Mouse (Mus musculus) adrenal gland (tissue): ENCODE results near the gene Nepro.

Experiments
- intact Hi-C: fragments of 180-260 bp; cut with DNase I; formaldehyde crosslinking; loops from one replicate; pipeline ENCODE4 v1.15.1; 2025

Nepro gene

DNA sequence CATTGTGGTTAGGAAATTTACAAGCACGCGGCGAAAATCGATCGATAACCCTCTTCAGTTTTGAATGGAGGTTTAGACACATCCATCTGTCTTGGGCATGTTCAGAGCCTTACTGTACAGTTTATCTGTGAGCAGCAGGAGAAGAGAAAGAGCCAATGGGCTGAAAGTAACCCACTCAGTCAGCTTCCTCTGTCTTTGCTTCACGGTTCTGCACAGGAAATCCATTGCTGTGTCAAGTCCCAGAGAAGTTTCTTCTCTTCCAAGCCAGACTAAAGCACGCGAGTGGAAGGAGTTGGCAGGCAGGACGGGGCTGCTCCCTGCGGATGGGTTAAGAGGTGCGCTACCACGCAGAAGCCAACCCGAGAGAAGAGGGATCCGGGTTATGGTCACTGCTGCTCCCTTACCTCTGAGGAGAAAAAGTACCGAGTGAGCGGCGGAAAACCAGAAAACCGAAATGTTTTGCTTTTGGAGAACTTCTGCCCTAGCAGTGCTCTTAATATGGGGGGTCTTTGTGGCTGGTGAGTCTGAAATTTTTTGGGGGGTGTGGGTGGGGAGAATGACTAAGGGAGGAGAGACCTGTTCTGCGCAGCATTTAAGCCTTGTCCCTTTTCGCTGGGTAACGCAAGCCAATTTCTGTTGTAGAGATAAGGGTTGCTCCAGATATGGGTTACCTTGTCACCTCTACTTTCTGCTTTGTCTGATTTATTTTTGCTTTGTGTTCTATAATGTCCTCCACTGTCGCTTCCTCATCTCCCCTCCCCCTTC, 41.6 kb downstream of the Nepro start, which contains the start of gene Cd200r1:
Gene Cd200r1, plus strand, starts transcription at position 182 of the 765 bp plus-strand sequence.
- intact Hi-C loops, result loop anchor here (5.0 to 10.0 kb wide), 2 partner anchors 257 to 359 kb away; no protein-coding TSS in a partner anchor

DNA sequence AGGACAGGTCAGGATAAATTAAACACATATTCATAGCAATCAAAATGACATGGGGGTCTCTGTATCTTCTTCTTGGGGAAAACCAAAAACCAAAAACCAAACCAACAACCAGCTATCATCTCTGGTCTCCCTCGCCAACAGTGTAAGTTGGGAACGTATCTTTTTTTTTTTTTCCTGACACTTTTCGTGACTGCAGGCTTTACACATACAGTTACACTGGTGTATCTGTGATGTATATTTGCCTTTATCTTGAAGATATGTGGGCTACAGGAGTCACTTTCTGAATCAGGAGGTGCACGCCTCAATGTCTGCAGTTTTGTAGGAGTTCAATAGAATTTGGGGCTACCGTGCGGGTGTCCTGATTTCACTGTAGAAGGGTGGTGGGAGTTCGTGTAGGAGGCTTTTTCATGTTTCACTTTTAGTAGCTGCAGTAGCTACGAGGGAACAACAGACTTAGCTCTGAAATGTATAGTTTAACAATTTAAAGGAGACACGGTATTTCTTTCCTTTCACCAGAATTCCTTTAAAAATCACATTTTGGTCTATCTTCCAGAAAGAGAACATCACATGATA, 42.3 kb downstream of the Nepro start:
- intact Hi-C loops, result loop anchor here (5.0 to 10.0 kb wide), 2 partner anchors 256 to 358 kb away; no protein-coding TSS in a partner anchor

DNA sequence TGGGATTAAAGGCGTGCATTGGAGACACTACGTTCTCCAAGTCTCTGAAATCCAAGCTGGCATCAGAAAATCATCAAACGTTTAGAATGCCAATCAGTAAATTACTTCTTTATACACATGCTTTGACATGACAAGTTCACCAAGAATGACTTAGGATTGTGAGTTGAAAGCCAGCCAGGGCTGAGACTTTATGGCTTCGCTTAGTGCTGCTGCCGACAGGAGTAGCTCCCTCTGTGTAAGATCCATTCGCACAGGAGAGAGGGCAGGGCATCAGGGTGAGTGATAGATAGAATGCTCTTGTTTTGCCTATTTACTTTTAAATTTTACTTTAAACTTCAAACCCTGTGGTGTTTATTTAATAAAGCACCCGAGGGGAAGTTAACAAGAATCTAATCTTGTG, 43.4 kb downstream of the Nepro start:
- intact Hi-C loops, result loop anchor here (5.0 to 10.0 kb wide), 2 partner anchors 255 to 357 kb away; no protein-coding TSS in a partner anchor

DNA sequence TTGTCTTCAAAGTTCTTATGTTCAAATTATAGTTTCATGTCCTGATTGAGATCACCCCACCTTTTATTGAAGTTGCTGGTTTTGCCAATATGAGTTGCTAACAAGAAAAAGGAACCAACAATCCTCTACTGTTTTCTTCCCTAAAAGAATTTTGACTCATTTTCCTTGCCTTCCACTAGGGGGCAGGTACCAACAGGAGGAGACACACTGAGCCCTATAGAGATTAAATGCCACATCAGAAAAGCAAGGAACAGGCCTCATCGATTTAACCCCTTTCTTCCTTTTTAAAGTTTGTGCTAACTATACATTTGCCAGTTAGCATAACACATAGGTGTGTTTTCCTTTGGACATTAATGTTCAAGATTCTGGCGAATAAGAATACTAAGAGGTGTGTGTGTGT, 43.9 kb downstream of the Nepro start:
- intact Hi-C loops, result loop anchor here (5.0 to 10.0 kb wide), 2 partner anchors 254 to 357 kb away; no protein-coding TSS in a partner anchor

DNA sequence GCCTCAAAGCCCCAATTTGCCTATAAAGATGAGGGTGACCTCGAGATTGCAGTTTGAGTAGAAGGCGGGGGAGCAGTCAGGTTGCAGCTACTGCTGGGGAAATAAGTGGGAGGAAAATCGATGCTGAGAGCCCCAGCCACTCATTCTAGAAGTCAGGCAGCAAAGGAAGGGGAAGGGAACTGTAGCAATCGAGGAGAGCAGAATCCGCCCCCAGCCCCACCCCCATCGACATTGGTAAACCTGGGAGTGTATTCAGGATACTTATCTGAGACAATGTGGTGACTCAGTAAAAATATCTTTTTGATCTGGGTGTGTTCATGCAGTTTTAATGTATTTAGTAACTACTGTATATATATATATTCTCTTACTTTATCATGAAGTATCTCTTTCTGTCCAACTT, 48.5 kb downstream of the Nepro start:
- intact Hi-C loops, result no loop called here

DNA sequence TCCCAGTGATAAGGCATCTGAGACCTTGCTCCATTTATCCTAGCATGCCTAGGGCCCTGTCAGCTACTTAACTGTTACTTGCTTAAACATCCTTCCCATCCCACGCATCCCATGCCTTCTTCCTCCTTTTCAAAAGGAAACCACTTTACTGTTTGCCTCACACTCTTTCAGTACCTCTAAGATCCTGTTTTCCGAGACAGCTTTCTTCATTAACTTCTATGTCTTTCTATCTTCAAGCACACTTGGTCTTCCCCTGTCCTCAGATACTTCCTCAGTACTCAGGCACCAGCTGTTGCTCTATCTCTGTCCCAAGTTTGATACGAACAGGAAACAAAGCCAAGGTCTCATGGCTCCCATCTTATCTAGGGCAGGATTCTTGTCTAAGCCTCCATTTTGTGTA, 49.6 kb downstream of the Nepro start:
- intact Hi-C loops, result no loop called here

DNA sequence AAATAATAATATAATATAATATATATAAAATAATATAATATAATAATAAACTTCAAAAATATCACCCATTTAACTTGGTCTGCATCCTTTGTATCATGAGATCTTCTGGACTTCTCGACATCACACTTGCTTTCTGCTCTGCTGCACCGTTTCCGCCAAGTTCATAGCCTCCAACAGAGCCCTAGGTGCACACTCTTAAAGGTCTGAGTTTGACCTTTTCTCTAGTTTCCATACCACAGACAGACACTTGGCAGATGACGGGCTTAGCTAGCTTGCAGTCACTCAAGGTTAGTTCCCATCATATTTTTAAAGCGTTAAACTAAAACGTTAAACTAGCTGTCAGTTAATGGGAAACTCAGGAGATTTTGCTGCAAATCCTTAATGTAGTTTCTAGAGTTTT, 50.1 kb downstream of the Nepro start:
- intact Hi-C loops, result no loop called here

DNA sequence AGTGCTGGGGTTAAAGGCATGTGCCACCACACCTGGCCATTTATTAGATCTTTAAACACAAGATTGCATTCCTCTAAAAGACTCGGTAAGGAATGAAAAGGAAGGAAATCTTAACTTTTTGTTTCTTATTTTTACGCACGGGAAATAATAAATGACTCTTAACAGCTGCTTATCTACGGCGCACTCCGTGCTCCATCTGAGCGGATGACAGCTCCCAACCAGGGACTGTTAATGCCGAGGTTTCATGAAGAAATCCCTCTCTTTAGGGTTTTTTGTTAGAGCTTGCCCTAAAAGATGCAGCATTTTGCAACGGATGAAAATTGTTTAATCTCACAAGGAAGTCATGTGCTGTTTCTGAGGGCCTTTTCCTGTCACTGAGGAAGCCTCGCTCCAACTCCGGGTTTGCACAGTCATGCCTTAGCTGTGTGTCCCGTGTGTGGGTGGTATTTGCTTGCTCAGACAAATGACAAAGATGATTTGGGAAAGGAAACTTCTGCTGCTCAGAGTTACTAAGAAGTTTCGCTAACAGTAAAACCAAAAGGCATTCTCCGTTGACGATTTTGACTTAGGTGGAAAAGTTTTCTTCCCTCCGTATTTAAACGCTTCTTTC, 54.5 kb downstream of the Nepro start:
- intact Hi-C loops, result no loop called here

DNA sequence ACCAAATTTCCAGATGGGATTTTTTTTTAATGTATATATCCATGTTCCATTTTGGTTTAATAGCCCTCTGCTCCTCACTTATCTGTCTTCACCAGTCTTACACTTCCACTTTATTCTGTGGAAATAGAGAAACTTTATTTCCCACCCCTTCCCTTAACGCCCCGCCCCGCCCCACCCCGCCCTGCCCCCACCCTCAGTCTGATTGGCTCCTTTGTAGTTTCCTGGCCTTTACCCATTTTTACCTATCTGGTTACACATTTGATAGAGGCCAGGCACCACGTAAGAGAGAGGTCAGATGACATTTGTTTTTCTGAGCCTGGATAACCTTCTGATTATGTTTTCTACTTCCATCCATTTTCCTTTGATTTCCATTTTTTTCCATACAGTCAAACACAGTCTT, 55.4 kb downstream of the Nepro start:
- intact Hi-C loops, result no loop called here

DNA sequence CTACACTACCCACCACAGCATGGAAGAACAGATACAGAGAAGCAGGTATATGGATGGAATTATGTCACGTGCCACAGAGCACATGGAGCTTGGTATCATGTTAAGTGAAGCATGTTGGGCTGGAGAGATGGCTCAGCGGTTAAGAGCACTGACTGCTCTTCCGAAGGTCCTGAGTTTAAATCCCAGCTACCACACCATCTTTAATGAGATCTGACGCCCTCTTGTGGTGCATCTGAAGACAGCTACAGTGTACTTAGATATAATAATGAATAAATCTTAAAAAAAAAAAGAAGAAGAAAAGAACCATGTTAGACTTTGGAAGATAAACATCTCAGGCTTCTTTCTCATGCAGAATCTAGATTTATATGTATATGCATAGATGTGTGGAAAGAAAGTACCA, 56.6 kb downstream of the Nepro start:
- intact Hi-C loops, result no loop called here
